Mouse (Mus musculus): ENCODE measurements around the gene Bap1. TPM values are rescaled to one million over a fixed set of nuclear protein-coding genes. Genes with fewer than 3 reads are reported as not detected.
A peak's percentile ranks its signal among the peaks of the same experiment; 100 is the strongest.

Gene Bap1
- total and polyA plus RNA-seq, 2 experiments from 2014 or later = 104 to 136 TPM

DNA sequence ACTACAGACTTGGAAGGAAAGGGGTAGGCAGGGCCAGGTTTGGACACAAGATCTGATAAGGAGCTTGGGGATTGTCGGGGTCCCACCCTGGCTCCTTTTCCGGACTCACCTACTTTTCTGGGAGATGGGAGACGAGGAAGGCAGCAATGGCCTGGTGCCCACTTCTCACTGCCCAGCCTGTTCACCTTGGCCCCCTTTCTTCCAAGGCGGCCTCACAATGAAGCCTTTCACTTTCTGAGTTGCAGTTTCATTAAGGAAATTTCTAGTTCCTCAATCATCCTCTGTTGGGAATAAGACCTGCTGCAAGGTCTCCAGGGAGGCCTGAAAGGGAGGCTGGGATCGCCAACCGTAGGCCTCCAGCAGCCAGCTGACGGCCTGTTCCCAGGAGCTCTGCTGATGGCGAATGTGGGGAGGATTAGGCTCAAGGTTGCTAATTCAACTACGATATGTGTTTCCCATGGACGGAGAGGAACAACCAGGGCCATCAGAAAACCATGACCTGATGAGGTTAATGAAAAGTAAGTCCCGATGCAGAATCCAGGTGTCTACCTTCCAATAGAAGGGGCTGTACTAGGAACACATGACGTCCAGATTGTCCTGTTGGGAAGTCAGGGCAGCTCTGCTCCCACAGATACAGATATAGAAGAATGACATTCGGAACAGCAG lies 18.7 kb upstream of the Bap1 start:
- Histone ChIP-seq H3K4me3 (ENCODE audit: low read length) (no peak overlapping the region), H3K4me1 (ENCODE audit: insufficient read depth, low read length) (0 out of 2 replicates have a peak, but pooled peaks cover under 1% of the 10 kb centered on the region), H3K9me3 (ENCODE audit: low read length) (no peaks in the 10 kb centered on the region), H3K36me3 (ENCODE audit: insufficient read depth, low read length) (no peaks in the 10 kb centered on the region), H3K27ac (no peak overlapping the region), H3K27me3 (ENCODE audit: insufficient read depth, low read length) (no peaks in the 10 kb centered on the region), H3K9ac (replicated peaks; ENCODE audit: low read length) (0 out of 2 replicates have a peak overlapping the region, but pooled peaks have one; percentile 2), H3K4me2 (ENCODE audit: low read depth, low read length) (no peak overlapping the region)
- ATAC-seq (no peak), DNase-seq (ENCODE audit: low spot score) (no peak)
- WGBS = 83% methylated on average over 13 of the region's 13 CpGs
- TF ChIP-seq CTCF (IDR thresholded peaks at IDR 0.05; ENCODE audit: low read depth) = no peak

- peak overlapping the region; percentile 36; the same call in 1 of the 2 replicates for H3K27ac ChIP-seq
- TF ChIP-seq CTCF (IDR thresholded peaks at IDR 0.05; ENCODE audit: low read depth) = no peak
These were observed 17.9 kb upstream of the Bap1 start for GRCm38 (mm10) chr14:31233070-31233995.

GRCm38 (mm10) chr14:31233996-31234591 lies 17.2 kb upstream of the Bap1 start:
- no peak overlapping the region for H3K4me2 ChIP-seq (ENCODE audit: low read depth, low read length)
- 17% methylated on average over 11 of the region's 11 CpGs for WGBS
- no peaks in the 10 kb centered on the region for H3K27me3 ChIP-seq (ENCODE audit: insufficient read depth, low read length)
- peak; percentile 89 for DNase-seq (ENCODE audit: low spot score)
- TF ChIP-seq CTCF (IDR thresholded peaks at IDR 0.05; ENCODE audit: low read depth) = peak; percentile 93
- ATAC-seq = peak; percentile 53; the same call in 1 of the 2 replicates
- no peaks in the 10 kb centered on the region for H3K9me3 ChIP-seq (ENCODE audit: low read length)
- no peaks in the 10 kb centered on the region for H3K36me3 ChIP-seq (ENCODE audit: insufficient read depth, low read length)
- no peak overlapping the region for H3K9ac ChIP-seq (replicated peaks; ENCODE audit: low read length)
- H3K4me3 ChIP-seq (ENCODE audit: low read length) = no peak overlapping the region
- peak overlapping the region; percentile 36; the same call in 1 of the 2 replicates for H3K27ac ChIP-seq
- no peaks in the 10 kb centered on the region for H3K4me1 ChIP-seq (ENCODE audit: insufficient read depth, low read length)

More at GRCm38 (mm10) chr14:31233070-31233995, 17.9 kb upstream of the Bap1 start:
- DNase-seq (ENCODE audit: low spot score) (no peak), ATAC-seq (peak; percentile 41; the same call in 1 of the 2 replicates)
- Histone ChIP-seq H3K9me3 (ENCODE audit: low read length) (no peaks in the 10 kb centered on the region), H3K4me2 (ENCODE audit: low read depth, low read length) (no peak overlapping the region), H3K4me3 (ENCODE audit: low read length) (no peak overlapping the region), H3K9ac (replicated peaks; ENCODE audit: low read length) (0 out of 2 replicates have a peak overlapping the region, but pooled peaks have one; percentile 2), H3K4me1 (ENCODE audit: insufficient read depth, low read length) (no peaks in the 10 kb centered on the region), H3K36me3 (ENCODE audit: insufficient read depth, low read length) (no peaks in the 10 kb centered on the region), H3K27me3 (ENCODE audit: insufficient read depth, low read length) (no peaks in the 10 kb centered on the region)
- WGBS = 83% methylated on average over 14 of the region's 14 CpGs

- no peak for DNase-seq (ENCODE audit: low spot score)
- Histone ChIP-seq H3K9ac (replicated peaks; ENCODE audit: low read length) (no peak overlapping the region), H3K27ac (no peak overlapping the region), H3K36me3 (ENCODE audit: insufficient read depth, low read length) (no peaks in the 10 kb centered on the region), H3K4me1 (ENCODE audit: insufficient read depth, low read length) (no peaks in the 10 kb centered on the region), H3K4me3 (ENCODE audit: low read length) (no peak overlapping the region), H3K27me3 (ENCODE audit: insufficient read depth, low read length) (no peaks in the 10 kb centered on the region), H3K9me3 (ENCODE audit: low read length) (no peaks in the 10 kb centered on the region), H3K4me2 (ENCODE audit: low read depth, low read length) (no peak overlapping the region)
- no peak for TF ChIP-seq CTCF (IDR thresholded peaks at IDR 0.05; ENCODE audit: low read depth)
- no peak for ATAC-seq
- 77% methylated on average over 7 of the region's 7 CpGs for WGBS
These were observed 14.0 kb upstream of the Bap1 start for GRCm38 (mm10) chr14:31237101-31237882.

DNA sequence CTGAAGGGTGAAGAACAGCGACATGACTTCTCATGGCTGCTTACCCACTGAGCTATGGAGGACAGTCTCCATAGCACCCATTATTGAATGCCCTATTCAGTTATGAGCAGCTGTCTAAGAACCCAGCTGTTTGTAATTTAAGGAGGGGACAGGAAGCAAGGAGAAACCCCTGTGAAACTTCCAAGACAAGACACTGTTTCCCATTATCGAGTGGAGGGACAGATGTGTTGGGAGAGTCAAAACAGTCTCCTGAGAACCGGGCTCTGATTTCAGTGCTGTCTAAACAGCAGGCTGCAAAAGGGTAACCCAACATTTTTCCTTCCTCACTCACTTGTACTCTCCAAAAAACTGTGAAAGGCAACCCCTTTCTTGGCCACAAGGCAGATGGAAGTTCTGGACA lies 10.7 kb upstream of the Bap1 start:
- ATAC-seq (no peak), DNase-seq (ENCODE audit: low spot score) (no peak)
- H3K4me2 ChIP-seq (ENCODE audit: low read depth, low read length) = no peak overlapping the region
- no peak overlapping the region for H3K9ac ChIP-seq (replicated peaks; ENCODE audit: low read length)
- TF ChIP-seq CTCF (IDR thresholded peaks at IDR 0.05; ENCODE audit: low read depth) = no peak
- H3K4me1 ChIP-seq (ENCODE audit: insufficient read depth, low read length) = no peaks in the 10 kb centered on the region
- H3K27me3 ChIP-seq (ENCODE audit: insufficient read depth, low read length) = no peaks in the 10 kb centered on the region
- no peaks in the 10 kb centered on the region for H3K9me3 ChIP-seq (ENCODE audit: low read length)
- H3K4me3 ChIP-seq (ENCODE audit: low read length) = no peak overlapping the region
- no peaks in the 10 kb centered on the region for H3K36me3 ChIP-seq (ENCODE audit: insufficient read depth, low read length)
- WGBS = 79% methylated on average over 3 of the region's 3 CpGs
- H3K27ac ChIP-seq = no peak overlapping the region

- Histone ChIP-seq H3K27ac (no peak overlapping the region), H3K4me1 (ENCODE audit: insufficient read depth, low read length) (no peaks in the 10 kb centered on the region), H3K27me3 (ENCODE audit: insufficient read depth, low read length) (no peaks in the 10 kb centered on the region), H3K4me2 (ENCODE audit: low read depth, low read length) (no peak overlapping the region), H3K4me3 (ENCODE audit: low read length) (no peak overlapping the region), H3K36me3 (ENCODE audit: insufficient read depth, low read length) (no peaks in the 10 kb centered on the region), H3K9me3 (ENCODE audit: low read length) (no peaks in the 10 kb centered on the region), H3K9ac (replicated peaks; ENCODE audit: low read length) (no peak overlapping the region)
- ATAC-seq (no peak), DNase-seq (ENCODE audit: low spot score) (no peak)
- WGBS = 80% methylated on average over 1 of the region's 1 CpGs
- TF ChIP-seq CTCF (IDR thresholded peaks at IDR 0.05; ENCODE audit: low read depth) = no peak
These were observed 6.5 kb upstream of the Bap1 start for GRCm38 (mm10) chr14:31244777-31245176.

All from hindbrain, postnatal 0 days (tissue).